Mouse (Mus musculus) intestine, embryonic 16.5 days (tissue): Measurements from ENCODE around the gene Map7d1. TPM values are rescaled to one million over a fixed set of nuclear protein-coding genes. Genes with fewer than 3 reads are reported as not detected.
"Not testable (repeated sequence)": the region's sequence is repeated elsewhere in the genome, so short reads cannot be mapped to it uniquely, and the experiment has no call there.

Source experiments
- ATAC-seq: fragments of 200-750 bp; cut with Nextera tagmentation; 2 replicates; pipeline ENCODE4 v1.8.0; 2017; ENCODE audit warnings: moderate TSS enrichment, moderate library complexity
- H3K27ac ChIP-seq: fragments of 300-500 bp; sonication (generic); 2 replicates; pipeline ENCODE4 v1.5.1; 2014; ENCODE audit warnings: mild to moderate bottlenecking, low read length
- H3K27me3 ChIP-seq: fragments of 300-500 bp; sonication (generic); replicated peaks from 2 replicates; pipeline ENCODE4 v1.6.1; 2014; ENCODE audit warnings: low read length, control low read depth, mixed read lengths; ENCODE audit not compliant: control insufficient read depth, insufficient read depth
- H3K36me3 ChIP-seq: fragments of 300-500 bp; sonication (generic); 2 replicates; pipeline ENCODE4 v1.6.1; 2014; ENCODE audit warnings: low read length, control low read depth; ENCODE audit not compliant: control insufficient read depth, insufficient read depth
- H3K4me1 ChIP-seq: fragments of 300-500 bp; sonication (generic); 2 replicates; pipeline ENCODE4 v1.6.1; 2014; ENCODE audit warnings: low read length, control low read depth, mixed read lengths; ENCODE audit not compliant: control insufficient read depth, insufficient read depth
- H3K4me2 ChIP-seq: fragments of 300-500 bp; sonication (generic); 2 replicates; pipeline ENCODE4 v1.6.1; 2014; ENCODE audit warnings: low read depth, low read length, control low read depth
- H3K4me3 ChIP-seq: fragments of 300-500 bp; sonication (generic); 2 replicates; pipeline ENCODE4 v1.5.1; 2014; ENCODE audit warnings: mild to moderate bottlenecking, low read length
- H3K9ac ChIP-seq: fragments of 300-500 bp; sonication (generic); 2 replicates; pipeline ENCODE4 v1.6.1; 2014; ENCODE audit warnings: low read depth, low read length
- H3K9me3 ChIP-seq: fragments of 300-500 bp; sonication (generic); 2 replicates; pipeline ENCODE4 v1.6.1; 2016; ENCODE audit warnings: low read length, control low read depth; ENCODE audit not compliant: control insufficient read depth
- WGBS: fragments of 180-500 bp; shearing (Covaris S2); extraction: QIAGEN DNeasy Blood & Tissue Kit; methylation state at CpG from one replicate; pipeline ENCODE4 v1.1.7; 2014; 5-methylcytosine and 5-hydroxymethylcytosine counted together
- polyA plus RNA-seq: library from polyadenylated mRNA; unstranded; fragments of >200 nt; fragmentation: Nextera tagmentation; extraction: Ambion mirVana; gene quantifications from 2 replicates; pipeline ENCODE4 v1.2.1, GENCODE M21; 2015

Gene Map7d1
- polyA plus RNA-seq, 1 experiment from 2014 or later = 13.1 TPM

DNA sequence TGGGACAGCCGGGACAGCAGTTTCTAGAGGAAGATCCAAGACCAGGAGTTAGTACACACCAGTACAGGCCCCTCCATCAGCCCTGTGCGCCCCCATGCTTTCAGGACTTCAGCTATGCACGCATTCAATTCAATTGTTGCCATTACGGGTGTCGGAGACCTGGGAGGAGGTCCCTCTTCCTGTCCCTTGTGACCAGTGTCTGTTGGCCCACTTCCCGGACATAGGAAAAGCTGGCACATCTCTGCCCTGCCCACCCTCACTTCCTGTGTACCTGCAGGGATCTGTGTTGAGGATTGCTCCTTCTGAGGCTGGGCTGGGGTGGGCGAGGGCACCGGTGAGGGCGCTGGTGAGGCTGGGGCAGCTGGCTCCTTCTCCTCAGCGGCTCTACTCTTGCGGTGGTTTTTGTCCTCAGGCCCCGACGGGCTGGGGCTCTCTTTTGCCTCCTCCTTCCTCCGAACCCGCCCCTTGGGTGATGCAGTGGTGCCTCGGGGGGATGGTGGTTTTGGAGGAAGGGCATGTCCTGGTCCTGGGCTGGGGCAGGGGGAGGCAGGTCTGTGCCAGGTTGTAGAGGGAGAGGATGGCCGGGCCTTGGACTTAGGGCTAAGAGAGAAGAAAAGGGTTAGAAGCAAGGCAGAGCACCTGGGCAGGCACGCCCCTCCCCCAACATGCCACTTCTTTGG is 21.5 kb downstream of the Map7d1 start:
- Histone ChIP-seq H3K9me3 (no peaks in the 10 kb centered on the region), H3K27ac (no peak overlapping the region), H3K4me1 (no peaks in the 10 kb centered on the region), H3K4me3 (no peak overlapping the region), H3K9ac (no peak overlapping the region), H3K27me3 (no peaks in the 10 kb centered on the region), H3K36me3 (peaks cover 21% of the 10 kb centered on the region), H3K4me2 (no peak overlapping the region)
- ATAC-seq = no peak
- WGBS = 85% methylated on average over 18 of the region's 18 CpGs

- no peaks in the 10 kb centered on the region for H3K9me3 ChIP-seq
- no peaks in the 10 kb centered on the region for H3K27me3 ChIP-seq
- no peaks in the 10 kb centered on the region for H3K4me1 ChIP-seq
- 86% methylated on average over 29 of the region's 29 CpGs for WGBS
- no peak overlapping the region for H3K4me3 ChIP-seq
- no peak overlapping the region for H3K4me2 ChIP-seq
- H3K9ac ChIP-seq = no peak overlapping the region
- peaks cover 21% of the 10 kb centered on the region; the same call in 1 of the 2 replicates for H3K36me3 ChIP-seq
- H3K27ac ChIP-seq = no peak overlapping the region
- no peak for ATAC-seq
These were observed 22.4 kb downstream of the Map7d1 start for GRCm38 (mm10) chr4:126233676-126234308.

DNA sequence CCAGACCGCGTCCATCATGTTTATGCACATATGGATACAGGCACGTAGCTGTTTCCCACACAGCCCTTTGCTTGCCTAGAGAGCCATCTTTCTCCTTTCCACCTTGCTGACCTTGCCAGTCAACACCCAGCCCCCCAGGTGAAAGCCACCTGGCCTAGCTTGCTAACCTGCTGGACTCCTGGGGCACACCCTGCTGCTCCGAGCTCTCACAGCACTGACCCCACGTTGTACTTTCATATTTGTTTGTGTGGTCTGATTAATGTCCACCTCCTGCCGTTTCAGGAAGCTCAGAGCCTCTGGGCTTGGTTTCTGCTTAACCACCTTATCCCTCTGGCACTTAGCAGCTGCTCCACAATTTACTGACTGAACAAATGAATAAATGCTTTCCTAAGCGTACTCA is 26.2 kb downstream of the Map7d1 start:
- Histone ChIP-seq H3K9ac (no peak overlapping the region), H3K27me3 (0 out of 2 replicates have a peak, but pooled peaks cover 2% of the 10 kb centered on the region), H3K4me3 (no peak overlapping the region), H3K4me1 (no peaks in the 10 kb centered on the region), H3K9me3 (no peaks in the 10 kb centered on the region), H3K36me3 (peaks cover 17% of the 10 kb centered on the region; the same call in 1 of the 2 replicates), H3K27ac (no peak overlapping the region), H3K4me2 (no peak overlapping the region)
- no peak for ATAC-seq
- WGBS = 54% methylated on average over 7 of the region's 7 CpGs

DNA sequence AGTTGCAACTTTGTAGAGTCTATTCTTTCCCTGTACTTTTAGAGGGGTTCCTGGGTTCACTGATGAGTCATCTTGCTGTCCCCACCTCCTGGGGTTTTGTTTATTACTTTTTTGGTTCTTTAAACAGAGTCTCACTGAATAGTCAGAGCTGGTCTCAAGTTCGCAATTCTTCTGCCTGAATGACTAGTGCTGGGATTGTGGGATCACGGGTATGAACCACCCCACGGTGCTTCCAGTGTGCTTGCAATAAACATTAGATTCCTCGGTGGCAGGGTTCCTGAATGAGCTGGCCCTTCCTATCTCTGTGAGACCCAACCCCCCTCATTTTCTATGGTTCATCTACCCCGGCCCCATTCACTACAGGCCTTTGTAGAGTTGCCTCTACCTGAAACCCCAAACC is 28.0 kb downstream of the Map7d1 start:
- H3K4me3 ChIP-seq = no peak overlapping the region
- H3K9ac ChIP-seq = no peak overlapping the region
- H3K27ac ChIP-seq = no peak overlapping the region
- H3K4me2 ChIP-seq = no peak overlapping the region
- peaks cover 11% of the 10 kb centered on the region; the same call in 1 of the 2 replicates for H3K36me3 ChIP-seq
- H3K4me1 ChIP-seq = no peaks in the 10 kb centered on the region
- 24% methylated on average over 5 of the region's 5 CpGs for WGBS
- H3K9me3 ChIP-seq = no peaks in the 10 kb centered on the region
- 0 out of 2 replicates have a peak, but pooled peaks cover 2% of the 10 kb centered on the region for H3K27me3 ChIP-seq
- no peak for ATAC-seq

- no peaks in the 10 kb centered on the region for H3K4me1 ChIP-seq
- H3K4me2 ChIP-seq = peak overlapping the region; percentile 57
- 0 out of 2 replicates have a peak, but pooled peaks cover 6% of the 10 kb centered on the region for H3K36me3 ChIP-seq
- 0 out of 2 replicates have a peak, but pooled peaks cover 2% of the 10 kb centered on the region for H3K27me3 ChIP-seq
- H3K9me3 ChIP-seq = no peaks in the 10 kb centered on the region
- peak overlapping the region; percentile 63 for H3K9ac ChIP-seq
- H3K27ac ChIP-seq = peak overlapping the region; percentile 61; the same call in 1 of the 2 replicates
- H3K4me3 ChIP-seq = peak overlapping the region; percentile 37
- peak; percentile 90 for ATAC-seq
- 8% methylated on average over 18 of the region's 18 CpGs for WGBS
These were observed 28.9 kb downstream of the Map7d1 start for GRCm38 (mm10) chr4:126227077-126227761.

DNA sequence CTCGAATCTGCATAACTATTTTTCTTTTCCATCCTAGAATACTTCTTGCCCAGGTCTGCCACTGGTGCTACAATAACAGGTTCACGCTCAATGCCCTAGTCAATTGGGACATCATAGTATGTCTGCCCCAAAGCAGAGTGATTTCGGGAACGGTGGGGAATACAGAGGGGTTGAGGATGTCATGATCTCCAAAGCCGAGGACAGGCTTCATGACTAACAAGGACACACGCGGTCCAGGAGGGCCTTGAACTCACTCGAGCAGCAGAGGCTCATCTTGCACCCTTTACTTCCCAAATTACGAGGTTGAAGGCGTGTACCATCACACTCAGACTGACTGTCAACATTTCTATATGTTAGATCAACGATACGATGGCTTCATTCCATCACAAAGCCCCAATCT is 29.5 kb downstream of the Map7d1 start:
- 56% methylated on average over 12 of the region's 12 CpGs for WGBS
- Histone ChIP-seq H3K36me3 (0 out of 2 replicates have a peak, but pooled peaks cover 5% of the 10 kb centered on the region), H3K4me2 (no peak overlapping the region), H3K4me1 (no peaks in the 10 kb centered on the region), H3K27ac (no peak overlapping the region), H3K4me3 (no peak overlapping the region), H3K9ac (no peak overlapping the region), H3K9me3 (no peaks in the 10 kb centered on the region), H3K27me3 (0 out of 2 replicates have a peak, but pooled peaks cover 2% of the 10 kb centered on the region)
- ATAC-seq = peak; percentile 18

DNA sequence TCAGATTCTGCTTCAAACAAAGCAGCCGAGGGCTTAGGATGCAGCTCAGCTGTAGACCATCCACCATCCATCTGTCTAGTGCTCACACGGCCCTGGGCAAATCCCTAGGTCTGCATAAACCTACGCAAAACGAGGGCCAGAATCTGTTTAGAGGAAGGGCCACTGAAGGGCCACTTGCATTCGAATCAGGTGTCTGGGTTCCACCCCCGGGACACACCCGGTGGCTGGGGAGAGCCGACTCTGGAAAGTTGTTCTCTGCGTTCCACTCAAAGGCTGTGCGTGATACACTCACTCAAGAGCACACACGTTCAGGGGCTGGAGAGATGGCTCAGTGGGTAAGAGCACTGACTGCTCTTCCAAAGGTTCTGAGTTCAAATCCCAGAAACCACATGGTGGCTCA is 33.5 kb downstream of the Map7d1 start:
- no peak for ATAC-seq
- 83% methylated on average over 11 of the region's 11 CpGs for WGBS

DNA sequence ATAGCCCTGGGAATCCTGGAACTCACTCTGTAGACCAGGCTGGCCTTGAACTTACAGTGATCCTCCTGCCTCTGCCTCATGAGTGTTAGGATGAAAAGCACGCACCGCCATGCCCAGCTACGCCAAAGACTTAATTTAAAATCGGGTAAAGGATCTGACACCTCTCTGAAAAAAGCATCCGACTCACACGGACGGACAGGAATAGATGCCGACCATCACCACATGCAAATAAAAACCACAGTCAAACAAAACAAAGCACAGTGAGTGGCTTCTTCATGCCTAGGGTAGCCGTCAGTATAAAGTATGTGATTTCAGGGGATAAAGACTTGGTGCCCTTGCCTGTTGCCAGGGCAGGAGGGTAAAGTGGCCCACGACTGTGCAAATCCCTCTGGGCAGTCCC is 36.1 kb downstream of the Map7d1 start:
- no peaks in the 10 kb centered on the region for H3K27me3 ChIP-seq
- H3K4me2 ChIP-seq = no peak overlapping the region
- ATAC-seq = no peak
- no peaks in the 10 kb centered on the region for H3K4me1 ChIP-seq
- no peak overlapping the region for H3K27ac ChIP-seq
- H3K9me3 ChIP-seq = no peaks in the 10 kb centered on the region
- no peak overlapping the region for H3K9ac ChIP-seq
- no peaks in the 10 kb centered on the region for H3K36me3 ChIP-seq
- 93% methylated on average over 10 of the region's 10 CpGs for WGBS
- no peak overlapping the region for H3K4me3 ChIP-seq

More for the DNA sequence above, 33.5 kb downstream of the Map7d1 start:
- Histone ChIP-seq H3K36me3 (no peaks in the 10 kb centered on the region), H3K27ac (no peak overlapping the region), H3K4me2 (no peak overlapping the region), H3K4me1 (no peaks in the 10 kb centered on the region), H3K9me3 (no peaks in the 10 kb centered on the region), H3K9ac (no peak overlapping the region), H3K27me3 (no peaks in the 10 kb centered on the region), H3K4me3 (no peak overlapping the region)

DNA sequence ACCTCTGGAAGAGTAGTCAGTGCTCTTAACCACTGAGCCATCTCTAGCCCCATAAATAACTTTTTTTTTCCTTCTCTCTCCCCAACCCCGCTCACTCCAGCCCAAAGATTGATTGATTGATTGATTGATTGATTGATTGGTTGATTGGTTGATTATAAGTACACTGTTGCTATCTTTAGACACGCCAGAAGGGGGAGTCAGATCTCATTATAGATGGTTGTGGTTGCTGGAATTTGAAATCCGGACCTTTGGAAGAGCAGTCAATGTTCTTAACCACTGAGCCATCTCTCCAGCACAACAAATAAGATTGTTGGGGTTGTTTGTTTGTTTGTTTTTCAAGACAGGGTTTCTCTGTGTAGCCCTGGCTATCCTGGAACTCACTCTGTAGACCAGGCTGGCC is 36.6 kb downstream of the Map7d1 start:
- not testable (repeated sequence) for H3K9ac ChIP-seq, H3K36me3 ChIP-seq, ATAC-seq, H3K27me3 ChIP-seq, H3K4me3 ChIP-seq, H3K27ac ChIP-seq, H3K4me1 ChIP-seq, H3K9me3 ChIP-seq, H3K4me2 ChIP-seq
- WGBS = 65% methylated on average over 3 of the region's 3 CpGs
